Mouse (Mus musculus) right cerebral cortex, adult 2 months (tissue): ENCODE data around the gene Tex38.

ENCODE experiments used
- DNase-seq, 2 experiments: peaks; one replicate each; pipeline ENCODE4 v3.0.0; 2021 to 2022; ENCODE audit warnings: low spot score in 2 of 2

Gene Tex38

DNA sequence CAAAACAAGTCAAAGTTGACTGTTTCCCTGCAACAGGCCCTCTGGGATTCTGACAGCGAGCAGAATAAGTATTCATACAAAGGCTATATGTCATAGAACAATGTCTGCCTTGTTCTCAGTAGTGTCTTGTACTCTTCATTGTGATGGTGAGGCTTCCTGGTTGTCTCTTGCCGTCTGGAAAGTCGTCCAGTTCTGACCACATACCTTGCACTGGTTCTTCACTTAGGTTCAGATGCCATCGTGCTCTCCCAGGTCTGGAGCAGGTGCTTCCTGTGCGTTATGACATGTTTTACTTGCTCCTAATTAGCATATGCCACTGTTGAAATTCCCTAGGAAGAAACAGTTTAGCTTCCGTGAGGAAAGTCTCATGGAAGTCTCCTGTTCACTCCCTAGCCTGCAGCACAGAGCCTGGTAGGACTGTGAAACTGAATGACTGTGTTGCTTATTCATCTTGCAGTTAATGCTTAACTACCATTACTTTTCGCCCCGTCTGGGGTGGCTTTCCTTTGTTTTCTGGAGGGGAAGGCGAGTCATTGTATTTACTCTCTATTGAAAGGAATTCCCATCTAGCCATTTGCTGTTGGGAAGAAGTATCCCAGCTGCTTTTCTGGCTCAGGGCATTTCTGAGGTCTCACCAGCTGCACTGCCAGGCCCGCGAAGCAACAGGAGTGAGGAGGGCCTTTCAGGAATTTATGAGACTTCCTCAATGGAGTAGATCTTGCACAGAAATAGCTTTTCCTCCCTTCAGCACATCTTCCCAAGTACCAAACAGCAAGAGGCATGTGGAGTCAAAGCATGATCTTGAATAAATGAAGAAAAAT is 13.0 kb downstream of the Tex38 start:
- no peak for DNase-seq

- no peak for DNase-seq
Measured at GRCm38 (mm10) chr4:115764581-115764980, 16.2 kb downstream of the Tex38 start.

- DNase-seq: no peak
Measured at GRCm38 (mm10) chr4:115761206-115761605, 19.6 kb downstream of the Tex38 start.

DNA sequence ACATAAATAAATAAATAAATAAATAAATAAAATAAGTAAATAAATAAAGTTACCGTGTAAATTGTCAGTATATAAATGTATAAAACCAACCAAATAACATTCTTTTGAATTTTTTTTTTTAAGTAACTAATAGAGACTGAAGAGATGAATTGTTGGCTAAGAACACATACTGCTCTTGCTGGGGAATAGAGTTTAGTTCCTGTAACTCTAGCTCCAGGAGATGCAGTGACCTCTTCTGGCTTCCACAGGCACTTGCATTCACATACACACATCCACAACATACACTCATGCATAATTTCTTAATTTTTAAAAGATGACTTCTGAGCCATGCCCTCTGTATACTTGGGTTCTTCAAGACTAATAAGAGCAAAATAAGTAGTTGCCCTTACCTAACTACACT is 26.0 kb downstream of the Tex38 start:
- DNase-seq: no peak

DNA sequence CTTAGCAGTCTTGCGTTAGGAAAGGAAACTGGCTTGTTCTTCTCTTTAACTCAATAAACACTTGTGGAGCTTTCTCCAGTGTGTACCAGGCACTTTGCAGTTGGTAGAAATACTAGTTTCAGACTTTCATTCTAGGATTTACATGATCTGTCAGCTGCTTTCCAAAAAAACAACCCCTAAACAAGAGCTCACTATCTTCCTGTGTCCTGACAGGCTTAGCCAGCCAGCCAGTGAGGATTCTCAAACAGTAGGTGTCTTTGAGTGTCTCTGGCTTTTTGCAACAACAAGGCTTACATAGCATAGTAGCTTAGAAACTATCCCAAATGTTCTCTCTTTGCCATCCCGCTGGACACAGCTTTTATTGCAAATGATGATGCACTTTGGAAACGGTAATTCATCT is 26.7 kb downstream of the Tex38 start:
- DNase-seq: no peak

- no peak for DNase-seq
Measured at GRCm38 (mm10) chr4:115749336-115749735, 31.5 kb downstream of the Tex38 start.

GRCm38 (mm10) chr4:115748181-115748580 is 32.6 kb downstream of the Tex38 start:
- DNase-seq: no peak

- DNase-seq: no peak
Measured at GRCm38 (mm10) chr4:115743096-115743495, 37.7 kb downstream of the Tex38 start.

GRCm38 (mm10) chr4:115742658-115743057 is 38.2 kb downstream of the Tex38 start:
- no peak for DNase-seq

DNA sequence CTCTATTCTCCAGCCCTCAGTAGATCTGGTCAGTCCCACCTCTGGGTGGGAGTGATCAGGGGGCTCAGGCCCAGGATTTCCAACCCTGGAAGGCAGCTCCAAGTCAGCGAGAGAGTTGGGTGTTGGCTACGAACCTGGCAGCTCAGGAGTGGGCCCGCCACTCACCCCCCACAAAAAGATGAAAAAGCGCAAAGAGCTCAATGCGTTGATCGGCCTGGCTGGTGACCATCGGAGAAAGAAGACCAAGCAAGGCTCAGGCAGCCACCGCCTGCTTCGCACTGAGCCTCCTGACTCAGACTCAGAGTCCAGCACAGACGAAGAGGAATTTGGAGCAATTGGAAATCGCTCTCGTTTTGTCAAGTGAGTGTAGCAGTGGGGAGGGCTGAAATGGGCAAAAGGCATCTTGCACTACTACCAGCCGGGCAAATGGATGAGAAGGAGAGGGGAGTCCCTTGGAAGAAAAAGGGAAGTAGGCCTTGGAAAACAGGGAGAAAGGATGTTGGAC is 42.3 kb downstream of the Tex38 start:
- DNase-seq: no peak

DNA sequence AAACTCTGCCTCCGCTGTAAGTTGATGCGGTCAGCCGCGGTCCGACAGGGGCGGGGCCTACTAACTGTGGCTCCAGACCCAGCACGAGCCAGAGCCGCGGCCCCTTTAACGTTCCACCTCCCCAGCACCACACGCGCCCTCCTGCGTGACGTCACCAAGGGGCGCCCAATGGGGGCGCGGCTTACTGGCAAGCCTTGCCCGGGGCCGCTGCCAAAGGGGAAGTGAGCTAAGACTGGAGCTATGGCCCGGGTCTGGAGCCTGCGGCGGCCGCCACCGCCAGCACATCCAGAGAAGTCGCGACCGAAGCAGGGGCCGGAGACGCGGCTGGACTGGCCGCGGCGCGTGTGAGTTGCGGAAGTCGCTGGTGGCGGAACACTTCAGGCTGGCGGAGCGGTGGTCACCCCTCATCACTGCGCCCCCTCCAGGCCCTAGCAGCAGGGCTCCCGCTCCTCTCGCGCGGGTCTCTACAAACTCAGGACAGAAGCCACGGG is 43.2 kb downstream of the Tex38 start, which contains the start of gene Efcab14:
Gene Efcab14 (plus strand): TSS at position 194 of the 491 bp plus-strand sequence.
- peak; percentile 96 to 97 for DNase-seq

GRCm38 (mm10) chr4:115734867-115735266 is 46.0 kb downstream of the Tex38 start:
- no peak for DNase-seq

GRCm38 (mm10) chr4:115733746-115734145 is 47.1 kb downstream of the Tex38 start:
- DNase-seq: no peak

DNA sequence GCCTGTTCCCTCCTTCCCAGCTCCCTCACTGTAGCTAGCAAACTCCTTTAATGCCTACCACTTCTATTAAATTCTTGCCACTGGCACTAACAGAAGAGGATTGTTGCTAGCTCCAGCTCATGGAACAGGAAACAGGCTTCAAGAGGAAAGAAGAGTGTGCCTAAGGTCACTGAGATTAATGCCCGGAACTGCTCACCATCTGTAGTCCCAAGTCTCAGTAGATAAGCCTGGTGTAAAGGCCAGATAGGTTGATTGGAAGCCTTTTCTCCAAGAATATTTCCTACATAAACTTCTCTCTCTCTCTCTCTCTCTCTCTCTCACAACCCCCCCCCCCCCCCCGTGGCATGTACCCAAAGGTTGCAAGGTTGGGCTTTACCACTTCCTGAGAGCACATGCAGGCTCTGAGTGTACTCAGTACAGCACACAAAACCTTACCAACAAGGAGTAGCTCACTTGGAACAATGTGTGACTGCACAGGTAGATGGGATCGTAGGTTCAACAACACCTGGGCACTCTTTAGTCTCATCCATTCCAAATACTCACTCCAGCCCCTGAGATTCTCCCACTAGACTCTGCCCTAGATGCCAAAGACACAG is 48.5 kb downstream of the Tex38 start:
- DNase-seq: no peak

DNA sequence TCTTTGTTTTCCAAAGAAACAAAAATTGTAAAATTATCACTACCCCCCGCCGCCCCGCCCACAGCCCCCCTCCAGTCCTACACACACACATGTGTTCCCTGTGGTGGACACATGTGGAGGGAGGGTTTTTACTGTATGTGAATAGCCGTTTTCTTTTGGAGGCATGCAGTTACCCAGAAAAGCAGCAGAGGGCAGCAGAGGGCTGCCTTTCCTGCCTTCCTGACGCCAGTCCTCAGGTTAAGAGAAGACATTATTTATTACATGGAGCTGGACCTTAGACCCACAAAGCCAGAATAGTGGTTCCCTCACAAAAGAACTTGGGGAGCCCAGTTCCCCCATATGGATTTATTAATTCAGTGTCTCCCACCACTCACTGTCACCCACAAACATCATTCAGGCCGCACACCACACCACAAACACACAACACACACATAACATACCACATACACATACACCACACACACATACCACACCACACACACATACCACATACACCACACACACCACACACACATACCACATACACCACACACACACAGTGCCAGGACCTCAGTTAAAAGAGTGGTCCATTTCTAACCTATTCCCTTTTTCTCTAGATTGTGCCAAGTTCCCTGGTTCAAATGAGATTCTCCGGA is 49.1 kb downstream of the Tex38 start:
- peak; percentile 81 for DNase-seq
